Mouse (Mus musculus): ENCODE results near the gene Mis12. TPM values are rescaled to one million over a fixed set of nuclear protein-coding genes. Genes with fewer than 3 reads are reported as not detected.

Mis12 gene
- polyA plus RNA-seq, 1 experiment = 4.1 TPM

DNA sequence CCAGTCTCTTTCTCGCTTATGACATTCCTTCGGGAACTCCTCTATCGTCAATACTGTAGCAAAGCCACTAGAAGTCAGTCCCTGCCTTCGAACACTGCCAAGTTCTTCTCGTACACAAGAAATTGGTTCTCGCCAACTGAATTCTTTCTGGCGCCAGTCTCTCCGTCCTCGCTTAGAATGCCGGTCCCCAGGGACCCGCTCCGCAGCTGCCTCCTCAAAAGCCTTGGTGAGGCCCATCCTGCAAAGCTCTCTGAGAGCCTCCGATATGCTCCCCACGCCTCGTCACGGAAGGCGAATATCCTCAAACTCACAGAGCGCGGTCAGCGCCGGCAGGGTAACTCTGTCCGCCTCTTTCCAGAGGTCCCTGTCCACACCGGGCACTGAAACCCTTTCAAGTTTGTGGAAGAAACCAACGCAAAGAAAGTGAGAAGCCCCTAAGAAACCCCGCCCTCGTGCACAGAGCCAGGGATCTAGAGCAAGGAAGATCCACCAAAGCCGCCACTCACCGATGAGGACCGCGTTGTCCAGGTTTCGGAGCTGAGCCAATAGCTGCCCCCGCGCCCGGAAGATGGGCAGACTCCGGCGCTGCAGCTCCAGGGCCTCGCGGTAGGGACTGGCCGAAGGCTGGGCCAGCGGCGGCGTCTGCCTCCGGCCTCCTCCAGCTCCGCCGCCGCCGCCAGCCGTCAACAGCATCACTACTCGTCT lies 15.6 kb upstream of the Mis12 start:
- Histone ChIP-seq H3K36me3 (ENCODE audit: control insufficient read depth, insufficient read depth, low read length) (no peaks in the 10 kb centered on the region; the same call in 1 of the 2 replicates), H3K4me3 (ENCODE audit: insufficient read depth, low read depth, low read length) (peak overlapping the region; percentile 69), H3K4me1 (ENCODE audit: control insufficient read depth, insufficient read depth, low read length) (peaks cover 3% of the 10 kb centered on the region; the same call in 1 of the 2 replicates), H3K27ac (ENCODE audit: insufficient read depth, low read depth, low read length) (no peak overlapping the region), H3K27me3 (replicated peaks; ENCODE audit: control insufficient read depth, insufficient read depth, low read length) (no peaks in the 10 kb centered on the region)
- WGBS = under 1% methylated on average over 49 of the region's 49 CpGs
- TF ChIP-seq CTCF (conservative IDR thresholded peaks at IDR 0.05; ENCODE audit: insufficient read depth, insufficient read length, low read depth, low read length) (no peak), POLR2A (IDR thresholded peaks at IDR 0.05; ENCODE audit: low read depth, low read length) (no peak)
- DNase-seq = no peak

DNA sequence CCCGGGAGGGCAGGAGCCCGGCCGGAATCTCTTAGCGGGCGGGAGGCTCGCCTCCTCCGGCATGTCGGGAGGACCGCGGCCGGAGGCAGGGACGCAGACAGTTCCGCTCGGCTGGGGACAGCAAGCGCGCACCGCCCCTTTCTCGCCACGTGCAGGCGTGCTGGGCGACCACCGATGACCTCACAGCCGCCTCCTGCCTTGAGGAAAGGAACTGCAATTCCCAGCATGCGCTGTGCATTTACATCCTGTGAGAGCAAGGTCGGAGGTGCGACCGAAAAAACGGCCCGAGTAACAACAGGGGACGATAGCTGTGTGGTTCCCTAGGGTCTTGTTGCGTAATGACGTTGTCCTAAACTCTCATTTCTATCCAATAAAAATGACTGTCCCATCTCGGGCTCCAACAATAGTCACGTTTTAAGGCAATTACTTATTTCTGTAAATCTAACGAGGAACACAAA lies 15.1 kb upstream of the Mis12 start, which contains the start of gene Dhx33:
Gene Dhx33, minus strand, starts transcription at position 122 of the 458 bp plus-strand sequence.
- Histone ChIP-seq H3K36me3 (ENCODE audit: control insufficient read depth, insufficient read depth, low read length) (no peaks in the 10 kb centered on the region; the same call in 1 of the 2 replicates), H3K4me3 (ENCODE audit: insufficient read depth, low read depth, low read length) (peak within 1 kb of the TSS; percentile 69), H3K4me1 (ENCODE audit: control insufficient read depth, insufficient read depth, low read length) (peaks cover 3% of the 10 kb centered on the region; the same call in 1 of the 2 replicates), H3K27me3 (replicated peaks; ENCODE audit: control insufficient read depth, insufficient read depth, low read length) (no peaks in the 10 kb centered on the region), H3K27ac (ENCODE audit: insufficient read depth, low read depth, low read length) (no peak within 1 kb of the TSS)
- DNase-seq = peak; percentile 98
- WGBS = under 1% methylated on average over 35 of the region's 35 CpGs
- TF ChIP-seq POLR2A (IDR thresholded peaks at IDR 0.05; ENCODE audit: low read depth, low read length) (peak; percentile 4), CTCF (conservative IDR thresholded peaks at IDR 0.05; ENCODE audit: insufficient read depth, insufficient read length, low read depth, low read length) (peak; percentile 28; the same call in 1 of the 2 replicates)

DNA sequence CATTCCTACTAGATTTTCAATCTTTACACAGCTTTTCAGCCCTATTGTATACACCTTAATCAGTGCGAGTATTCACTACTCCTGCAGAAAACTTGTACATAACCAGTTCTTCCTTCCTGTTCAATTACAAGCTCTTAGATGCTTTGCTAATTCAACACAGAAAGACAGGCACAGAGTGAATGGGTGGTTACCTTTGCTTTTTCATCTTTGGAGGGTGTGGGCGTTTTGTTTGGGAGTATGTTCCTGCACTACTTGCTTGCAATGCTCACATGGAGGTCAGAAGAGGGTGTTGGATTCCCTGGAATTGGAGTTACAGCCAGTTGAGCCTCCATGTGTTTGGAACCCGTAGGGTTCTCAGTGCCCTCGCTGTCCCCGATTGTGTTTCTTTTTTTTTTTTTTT lies 14.4 kb upstream of the Mis12 start:
- no peak overlapping the region for H3K4me3 ChIP-seq (ENCODE audit: insufficient read depth, low read depth, low read length)
- peak; percentile 6 for DNase-seq
- WGBS = 38% methylated on average over 5 of the region's 5 CpGs
- peaks cover 3% of the 10 kb centered on the region; the same call in 1 of the 2 replicates for H3K4me1 ChIP-seq (ENCODE audit: control insufficient read depth, insufficient read depth, low read length)
- no peaks in the 10 kb centered on the region for H3K27me3 ChIP-seq (replicated peaks; ENCODE audit: control insufficient read depth, insufficient read depth, low read length)
- TF ChIP-seq POLR2A (IDR thresholded peaks at IDR 0.05; ENCODE audit: low read depth, low read length) (no peak), CTCF (conservative IDR thresholded peaks at IDR 0.05; ENCODE audit: insufficient read depth, insufficient read length, low read depth, low read length) (no peak)
- no peak overlapping the region for H3K27ac ChIP-seq (ENCODE audit: insufficient read depth, low read depth, low read length)
- peaks cover 3% of the 10 kb centered on the region; the same call in 1 of the 2 replicates for H3K36me3 ChIP-seq (ENCODE audit: control insufficient read depth, insufficient read depth, low read length)

DNA sequence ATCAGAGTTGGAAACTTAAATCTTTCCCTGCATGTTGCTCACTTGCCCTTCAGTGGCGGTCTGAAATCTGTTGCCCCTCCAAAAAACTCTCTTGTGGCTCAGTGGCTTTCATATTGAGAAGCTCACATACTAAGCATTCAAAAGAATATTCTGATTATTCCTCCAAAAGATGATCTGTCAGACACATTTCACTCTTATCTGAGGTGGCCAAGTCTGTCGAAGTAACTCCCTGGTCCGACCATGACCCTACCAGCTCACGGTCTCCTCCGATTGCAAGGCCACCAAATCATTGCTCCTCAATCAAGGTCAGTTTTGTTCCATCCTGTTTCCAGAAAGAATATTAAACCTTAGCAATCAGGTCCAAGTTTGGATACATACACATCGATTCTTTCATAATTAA lies 12.4 kb upstream of the Mis12 start:
- 94% methylated on average over 6 of the region's 6 CpGs for WGBS

DNA sequence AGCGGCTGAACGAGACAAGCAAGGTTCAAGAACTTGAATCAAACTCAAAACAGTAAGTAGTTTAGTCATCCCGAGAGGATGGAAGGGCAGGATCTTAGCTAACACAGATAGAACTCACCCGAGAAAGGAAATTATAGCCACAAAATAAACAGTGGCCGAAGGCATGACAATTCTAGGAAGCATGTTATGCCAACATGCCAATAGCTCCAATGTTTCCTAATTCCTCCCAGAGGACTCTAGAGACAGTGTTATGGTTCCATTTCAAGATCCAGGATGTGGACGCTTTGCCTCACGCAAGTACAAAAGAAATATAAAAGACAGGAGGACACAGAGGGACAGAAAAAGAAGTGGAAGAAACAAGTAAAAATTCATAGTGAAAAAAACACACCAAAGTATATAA lies 11.6 kb upstream of the Mis12 start:
- peak; percentile 8 for DNase-seq
- H3K4me3 ChIP-seq (ENCODE audit: insufficient read depth, low read depth, low read length) = no peak overlapping the region
- no peaks in the 10 kb centered on the region for H3K27me3 ChIP-seq (replicated peaks; ENCODE audit: control insufficient read depth, insufficient read depth, low read length)
- WGBS = 80% methylated on average over 7 of the region's 7 CpGs
- H3K27ac ChIP-seq (ENCODE audit: insufficient read depth, low read depth, low read length) = no peak overlapping the region; the same call in 1 of the 2 replicates
- TF ChIP-seq POLR2A (IDR thresholded peaks at IDR 0.05; ENCODE audit: low read depth, low read length) (no peak), CTCF (conservative IDR thresholded peaks at IDR 0.05; ENCODE audit: insufficient read depth, insufficient read length, low read depth, low read length) (no peak)
- H3K36me3 ChIP-seq (ENCODE audit: control insufficient read depth, insufficient read depth, low read length) = peaks cover 9% of the 10 kb centered on the region
- peaks cover 2% of the 10 kb centered on the region; the same call in 1 of the 2 replicates for H3K4me1 ChIP-seq (ENCODE audit: control insufficient read depth, insufficient read depth, low read length)

More for the DNA sequence above, 12.4 kb upstream of the Mis12 start:
- H3K4me1 ChIP-seq (ENCODE audit: control insufficient read depth, insufficient read depth, low read length) = peaks cover 3% of the 10 kb centered on the region; the same call in 1 of the 2 replicates
- DNase-seq = no peak
- TF ChIP-seq POLR2A (IDR thresholded peaks at IDR 0.05; ENCODE audit: low read depth, low read length) (no peak), CTCF (conservative IDR thresholded peaks at IDR 0.05; ENCODE audit: insufficient read depth, insufficient read length, low read depth, low read length) (no peak)
- H3K4me3 ChIP-seq (ENCODE audit: insufficient read depth, low read depth, low read length) = no peak overlapping the region
- no peaks in the 10 kb centered on the region for H3K27me3 ChIP-seq (replicated peaks; ENCODE audit: control insufficient read depth, insufficient read depth, low read length)
- peaks cover 9% of the 10 kb centered on the region for H3K36me3 ChIP-seq (ENCODE audit: control insufficient read depth, insufficient read depth, low read length)
- H3K27ac ChIP-seq (ENCODE audit: insufficient read depth, low read depth, low read length) = no peak overlapping the region

DNA sequence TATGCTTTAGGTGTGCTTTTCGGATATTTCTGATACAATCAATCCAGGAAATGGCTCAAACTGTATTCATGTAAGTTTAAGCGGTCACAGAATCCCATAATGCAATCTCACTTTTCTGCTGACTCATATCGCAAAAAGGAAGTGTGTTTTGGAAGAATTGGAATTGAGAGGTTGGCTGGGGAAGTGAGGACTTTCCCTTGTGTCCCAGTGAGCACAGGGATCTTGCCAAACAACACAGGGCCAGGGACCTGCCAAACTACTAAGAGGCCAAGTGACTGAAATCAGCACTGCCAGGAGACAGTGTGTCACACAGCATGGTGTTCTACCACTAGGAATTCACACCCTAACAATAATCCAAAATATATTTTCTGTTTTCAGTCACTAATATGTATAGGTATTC lies 11.1 kb upstream of the Mis12 start:
- Histone ChIP-seq H3K4me3 (ENCODE audit: insufficient read depth, low read depth, low read length) (no peak overlapping the region), H3K27me3 (replicated peaks; ENCODE audit: control insufficient read depth, insufficient read depth, low read length) (no peaks in the 10 kb centered on the region), H3K36me3 (ENCODE audit: control insufficient read depth, insufficient read depth, low read length) (peaks cover 9% of the 10 kb centered on the region), H3K27ac (ENCODE audit: insufficient read depth, low read depth, low read length) (no peak overlapping the region), H3K4me1 (ENCODE audit: control insufficient read depth, insufficient read depth, low read length) (no peaks in the 10 kb centered on the region)
- peak; percentile 19 for DNase-seq
- TF ChIP-seq POLR2A (IDR thresholded peaks at IDR 0.05; ENCODE audit: low read depth, low read length) (no peak), CTCF (conservative IDR thresholded peaks at IDR 0.05; ENCODE audit: insufficient read depth, insufficient read length, low read depth, low read length) (no peak)
- 72% methylated on average over 3 of the region's 3 CpGs for WGBS

DNA sequence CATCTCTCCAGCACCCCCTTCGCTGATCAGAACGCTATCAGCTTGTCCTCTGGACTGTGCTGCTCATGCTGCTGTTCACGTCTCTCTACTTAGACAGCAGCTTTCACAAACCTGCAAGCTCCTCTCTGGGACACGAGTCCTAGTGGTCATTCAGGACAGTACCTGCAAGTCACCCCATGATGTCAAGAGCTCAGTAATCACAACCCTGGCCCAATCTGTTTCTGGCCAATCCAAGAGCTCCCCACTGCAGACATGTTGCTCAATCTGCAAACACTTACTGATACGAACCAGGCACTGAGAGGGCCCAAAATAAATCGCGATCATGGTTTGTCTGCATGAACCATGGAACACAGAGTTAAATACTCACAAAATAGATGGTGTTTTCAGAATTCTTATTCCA lies 6.7 kb upstream of the Mis12 start:
- Histone ChIP-seq H3K4me1 (ENCODE audit: control insufficient read depth, insufficient read depth, low read length) (no peaks in the 10 kb centered on the region; the same call in 1 of the 2 replicates), H3K36me3 (ENCODE audit: control insufficient read depth, insufficient read depth, low read length) (peaks cover 9% of the 10 kb centered on the region), H3K4me3 (ENCODE audit: insufficient read depth, low read depth, low read length) (no peak overlapping the region), H3K27ac (ENCODE audit: insufficient read depth, low read depth, low read length) (no peak overlapping the region), H3K27me3 (replicated peaks; ENCODE audit: control insufficient read depth, insufficient read depth, low read length) (no peaks in the 10 kb centered on the region)
- TF ChIP-seq CTCF (conservative IDR thresholded peaks at IDR 0.05; ENCODE audit: insufficient read depth, insufficient read length, low read depth, low read length) (no peak; the same call in 1 of the 2 replicates), POLR2A (IDR thresholded peaks at IDR 0.05; ENCODE audit: low read depth, low read length) (no peak)
- 95% methylated on average over 7 of the region's 7 CpGs for WGBS
- DNase-seq = no peak
